Mouse (Mus musculus): ENCODE results near the gene Adamtsl5. TPM values are rescaled to one million over a fixed set of nuclear protein-coding genes. Genes with fewer than 3 reads are reported as not detected.
A peak's percentile ranks its signal among the peaks of the same experiment; 100 is the strongest.

Gene Adamtsl5
- polyA plus RNA-seq, 1 experiment from 2014 or later: 1.2 TPM

GRCm38 (mm10) chr10:80331636-80332524 is 16.3 kb downstream of the Adamtsl5 start:
- no peak for ATAC-seq

GRCm38 (mm10) chr10:80330888-80331287 is 17.3 kb downstream of the Adamtsl5 start:
- POLR2A ChIA-PET: no interaction called here
- DNase-seq (ENCODE audit: low read depth, low spot score) (no peak), ATAC-seq (no peak)
- CTCF ChIA-PET: interaction anchor here (1.1 kb wide), 1 partner anchor 9 kb away, joined by 3 read pairs; no protein-coding TSS in a partner anchor
- in situ Hi-C loops (cut with MboI; ENCODE audit: low pct_unique_long_range_greater_than_20kb): no loop called here
- H3K27me3 ChIP-seq: no peaks in the 10 kb centered on the region
- TF ChIP-seq CTCF (IDR thresholded peaks at IDR 0.05): no peak

More at GRCm38 (mm10) chr10:80331636-80332524, 16.3 kb downstream of the Adamtsl5 start:
- TF ChIP-seq CTCF (IDR thresholded peaks at IDR 0.05): no peak
- in situ Hi-C loops (cut with MboI; ENCODE audit: low pct_unique_long_range_greater_than_20kb): no loop called here
- ChIA-PET CTCF (interaction anchor here (1.1 to 1.8 kb wide), 2 partner anchors 8 to 19 kb away, joined by 3 to 6 read pairs; no protein-coding TSS in a partner anchor), POLR2A (interaction anchor here (1.5 kb wide), 1 partner anchor 12 kb away, joined by 4 read pairs; no protein-coding TSS in a partner anchor)
- H3K27me3 ChIP-seq: no peaks in the 10 kb centered on the region
- no peak for DNase-seq (ENCODE audit: low read depth, low spot score)

- H3K27me3 ChIP-seq: no peaks in the 10 kb centered on the region
- in situ Hi-C loops (cut with MboI; ENCODE audit: low pct_unique_long_range_greater_than_20kb): no loop called here
- POLR2A ChIA-PET: no interaction called here
- ATAC-seq (no peak), DNase-seq (ENCODE audit: low read depth, low spot score) (no peak)
- CTCF ChIA-PET: interaction anchor here (0.8 kb wide), 1 partner anchor 10 kb away, joined by 3 read pairs; no protein-coding TSS in a partner anchor
- no peak for TF ChIP-seq CTCF (IDR thresholded peaks at IDR 0.05)
These were observed 18.1 kb downstream of the Adamtsl5 start for GRCm38 (mm10) chr10:80330084-80330483.

DNA sequence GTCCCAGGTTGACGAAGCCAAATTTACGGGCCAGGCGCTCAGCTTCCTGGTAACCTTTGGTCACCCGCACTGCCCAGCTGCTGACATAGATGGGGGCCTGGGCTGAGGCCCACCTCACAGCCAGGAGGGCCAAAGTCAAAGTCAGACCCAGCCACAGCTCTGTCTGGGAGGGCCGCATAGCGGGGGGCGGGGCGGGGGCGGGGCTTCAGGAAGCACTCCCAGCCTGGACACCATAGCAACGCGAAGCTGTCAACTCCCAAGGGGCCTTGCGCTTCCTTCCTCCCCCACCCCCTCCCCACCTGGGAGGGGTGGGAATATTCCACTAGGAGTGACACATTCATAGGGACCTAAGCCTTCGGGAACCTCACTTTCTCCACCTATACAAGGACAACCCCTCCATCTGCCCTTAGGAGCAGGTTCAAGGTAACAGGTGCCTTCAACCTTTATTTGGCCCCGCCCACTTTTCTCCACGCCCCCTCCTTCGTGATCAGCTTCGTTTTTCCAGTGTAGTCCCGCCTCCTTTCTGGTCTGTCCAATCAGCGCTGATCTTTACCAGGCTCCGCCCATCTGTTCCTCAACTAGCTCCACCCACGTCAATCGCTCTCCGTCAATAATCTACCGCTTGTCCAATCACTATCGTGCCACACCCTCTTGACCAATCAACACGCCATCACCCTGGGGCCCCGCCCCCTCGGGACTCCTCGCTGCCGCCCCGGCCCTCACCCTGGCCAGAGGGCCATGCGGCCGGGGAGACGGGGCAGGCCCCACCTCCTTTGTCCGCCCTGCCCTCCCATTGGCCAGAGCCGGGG is 18.7 kb downstream of the Adamtsl5 start, which contains the start of the genes Pcsk4 and Reep6:
TSS of gene Pcsk4 (minus strand) at position 226 of the 809 bp plus-strand sequence.
TSS of gene Reep6 (plus strand) at position 681 of the 809 bp plus-strand sequence.
- peak; percentile 86 for ATAC-seq
- POLR2A ChIA-PET: no interaction called here

GRCm38 (mm10) chr10:80325045-80325444 is 23.2 kb downstream of the Adamtsl5 start:
- ChIA-PET POLR2A (interaction anchor here (0.6 kb wide), 1 partner anchor 178 kb away, joined by 3 read pairs; no protein-coding TSS in a partner anchor), CTCF (interaction anchor here (2.1 kb wide), 1 partner anchor 16 kb away, joined by 5 read pairs; no protein-coding TSS in a partner anchor)
- ATAC-seq (no peak), DNase-seq (ENCODE audit: low read depth, low spot score) (no peak)
- TF ChIP-seq CTCF (IDR thresholded peaks at IDR 0.05): no peak
- no peaks in the 10 kb centered on the region for H3K27me3 ChIP-seq
- in situ Hi-C loops (cut with MboI; ENCODE audit: low pct_unique_long_range_greater_than_20kb): no loop called here

More for the DNA sequence above, 18.7 kb downstream of the Adamtsl5 start, which contains the start of the genes Pcsk4 and Reep6:
- in situ Hi-C loops (cut with MboI; ENCODE audit: low pct_unique_long_range_greater_than_20kb): no loop called here
- CTCF ChIA-PET: interaction anchor here (0.8 kb wide), 1 partner anchor 11 kb away, joined by 3 read pairs; no protein-coding TSS in a partner anchor
- no peaks in the 10 kb centered on the region for H3K27me3 ChIP-seq
- no peak for TF ChIP-seq CTCF (IDR thresholded peaks at IDR 0.05)
- peak; percentile 95 for DNase-seq (ENCODE audit: low read depth, low spot score)

DNA sequence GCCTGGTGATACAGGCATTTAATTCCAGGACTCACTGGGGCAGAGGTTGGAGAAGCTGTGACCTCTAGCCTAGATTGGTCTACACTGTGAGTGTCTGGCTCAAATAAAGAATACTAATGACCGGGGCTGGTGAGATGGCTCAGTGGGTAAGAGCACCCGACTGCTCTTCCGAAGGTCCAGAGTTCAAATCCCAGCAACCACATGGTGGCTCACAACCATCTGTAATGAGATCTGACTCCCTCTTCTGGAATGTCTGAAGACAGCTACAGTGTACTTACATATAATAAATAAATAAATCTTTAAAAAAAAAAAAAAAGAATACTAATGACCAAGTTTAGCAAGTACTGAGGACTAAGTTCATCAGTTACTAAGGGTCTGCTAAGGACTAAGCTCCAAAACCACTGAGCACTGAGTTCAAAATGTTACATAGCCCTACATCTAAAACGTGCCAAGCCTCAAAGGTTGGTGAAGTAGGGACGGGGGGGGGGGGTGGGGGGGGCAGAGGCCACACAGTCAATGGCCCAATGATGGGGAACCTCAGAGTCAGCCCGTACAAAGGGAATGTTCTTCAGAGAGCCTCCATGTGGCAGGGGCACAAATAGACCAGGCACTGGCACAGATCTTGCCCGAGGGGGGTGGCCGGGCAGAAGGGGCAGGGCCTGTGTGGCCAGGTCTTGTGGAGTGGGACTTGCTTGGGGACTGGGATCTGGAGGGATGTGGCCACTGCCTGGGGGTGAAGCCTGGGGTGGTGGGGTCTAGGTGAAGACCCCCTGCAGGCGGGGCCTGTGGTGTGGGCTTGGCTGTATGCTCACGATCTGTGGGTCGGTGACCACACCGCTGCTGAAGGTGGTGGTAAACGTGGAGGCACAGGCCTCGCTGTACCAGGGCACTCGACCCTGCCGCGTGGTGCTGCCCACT is 23.8 kb downstream of the Adamtsl5 start:
- ChIA-PET POLR2A (interaction anchor here (0.6 kb wide), 1 partner anchor 32 kb away, joined by 3 read pairs; the partner anchor contains the start of gene Rps15), CTCF (interaction anchor here (1.2 kb wide), 1 partner anchor 58 kb away, joined by 3 read pairs; no protein-coding TSS in a partner anchor)
- in situ Hi-C loops (cut with MboI; ENCODE audit: low pct_unique_long_range_greater_than_20kb): no loop called here
- no peaks in the 10 kb centered on the region for H3K27me3 ChIP-seq
- ATAC-seq (no peak), DNase-seq (ENCODE audit: low read depth, low spot score) (no peak)
- TF ChIP-seq CTCF (IDR thresholded peaks at IDR 0.05): no peak

GRCm38 (mm10) chr10:80323261-80324119 is 24.7 kb downstream of the Adamtsl5 start:
- in situ Hi-C loops (cut with MboI; ENCODE audit: low pct_unique_long_range_greater_than_20kb): no loop called here
- peak; percentile 38 for ATAC-seq
- H3K27me3 ChIP-seq: no peaks in the 10 kb centered on the region
- ChIA-PET POLR2A (no interaction called here), CTCF (interaction anchor here (1.2 kb wide), 1 partner anchor 57 kb away, joined by 3 read pairs; no protein-coding TSS in a partner anchor)
- no peak for DNase-seq (ENCODE audit: low read depth, low spot score)
- TF ChIP-seq CTCF (IDR thresholded peaks at IDR 0.05): no peak

GRCm38 (mm10) chr10:80322811-80323211 is 25.4 kb downstream of the Adamtsl5 start:
- H3K27me3 ChIP-seq: no peaks in the 10 kb centered on the region
- CTCF ChIA-PET: no interaction called here
- no peak for DNase-seq (ENCODE audit: low read depth, low spot score)
- POLR2A ChIA-PET: no interaction called here
- in situ Hi-C loops (cut with MboI; ENCODE audit: low pct_unique_long_range_greater_than_20kb): no loop called here
- no peak for ATAC-seq
- TF ChIP-seq CTCF (IDR thresholded peaks at IDR 0.05): no peak

All from Patski (cell line).